Mouse (Mus musculus): ENCODE data around the gene Enho.

GRCm38 (mm10) chr4:41677006-41677629, 37.0 kb upstream of the Enho start:
- no peak for TF ChIP-seq CTCF (conservative IDR thresholded peaks at IDR 0.05; ENCODE audit: low read length)
- no peak for TF ChIP-seq NANOG (IDR thresholded peaks at IDR 0.05; ENCODE audit: borderline replicate concordance, low read length)
